Mouse (Mus musculus) bone marrow macrophage, adult 2 months (primary cell): Measurements from ENCODE around the gene Tbccd1. TPM values are rescaled to one million over a fixed set of nuclear protein-coding genes. Genes with fewer than 3 reads are reported as not detected.

Experiments used
- H3K27ac ChIP-seq: 2 replicates; pipeline ENCODE4 v1.5.1; 2012; ENCODE audit warnings: low read depth, low read length; ENCODE audit not compliant: insufficient read depth
- H3K4me1 ChIP-seq: 2 replicates; pipeline ENCODE4 v1.6.1; 2012; ENCODE audit warnings: low read length; ENCODE audit not compliant: control insufficient read depth, insufficient read depth
- H3K4me3 ChIP-seq: 2 replicates; pipeline ENCODE4 v1.5.1; 2012; ENCODE audit warnings: mild to moderate bottlenecking, low read length, moderate library complexity; ENCODE audit not compliant: insufficient read depth
- CTCF ChIP-seq: IDR thresholded peaks from 2 replicates; pipeline ENCODE4 v1.5.1; 2012; ENCODE audit warnings: low read depth, mild to moderate bottlenecking, low read length, moderate library complexity
- POLR2A ChIP-seq: IDR thresholded peaks from 2 replicates; pipeline ENCODE4 v1.6.1; 2012; ENCODE audit warnings: mild to moderate bottlenecking, low read depth, low read length, borderline replicate concordance
- polyA plus RNA-seq: library from polyadenylated mRNA; stranded (reverse); fragments of >200 nt; gene quantifications from 2 replicates; pipeline ENCODE4 v1.2.4, GENCODE M21; 2012; ENCODE audit not compliant: missing spikeins, insufficient read depth, insufficient read length

Gene Tbccd1
- polyA plus RNA-seq, 1 experiment = 16.1 TPM

GRCm38 (mm10) chr16:22886726-22887125 lies 29.3 kb upstream of the Tbccd1 start:
- TF ChIP-seq CTCF (no peak), POLR2A (no peak)
- Histone ChIP-seq H3K4me3 (no peak overlapping the region), H3K4me1 (no peaks in the 10 kb centered on the region), H3K27ac (no peak overlapping the region)

- no peak for TF ChIP-seq POLR2A
- Histone ChIP-seq H3K27ac (no peak overlapping the region), H3K4me1 (no peaks in the 10 kb centered on the region), H3K4me3 (no peak overlapping the region)
Measured at GRCm38 (mm10) chr16:22885356-22885755, 27.9 kb upstream of the Tbccd1 start.

GRCm38 (mm10) chr16:22883441-22883840 lies 26.0 kb upstream of the Tbccd1 start:
- TF ChIP-seq POLR2A (no peak), CTCF (no peak)
- Histone ChIP-seq H3K4me1 (no peaks in the 10 kb centered on the region), H3K4me3 (no peak overlapping the region), H3K27ac (no peak overlapping the region)

- Histone ChIP-seq H3K4me3 (no peak overlapping the region), H3K4me1 (no peaks in the 10 kb centered on the region), H3K27ac (no peak overlapping the region)
- TF ChIP-seq POLR2A (no peak), CTCF (no peak)
Measured at GRCm38 (mm10) chr16:22881487-22881886, 24.0 kb upstream of the Tbccd1 start.

GRCm38 (mm10) chr16:22880900-22881299 lies 23.4 kb upstream of the Tbccd1 start:
- Histone ChIP-seq H3K27ac (no peak overlapping the region), H3K4me3 (no peak overlapping the region), H3K4me1 (no peaks in the 10 kb centered on the region)
- TF ChIP-seq CTCF = no peak
- no peak for TF ChIP-seq POLR2A

GRCm38 (mm10) chr16:22879945-22880595 lies 22.6 kb upstream of the Tbccd1 start:
- Histone ChIP-seq H3K4me3 (no peak overlapping the region), H3K4me1 (no peaks in the 10 kb centered on the region), H3K27ac (no peak overlapping the region)
- TF ChIP-seq POLR2A (no peak), CTCF (no peak)

GRCm38 (mm10) chr16:22878716-22879115 lies 21.2 kb upstream of the Tbccd1 start:
- H3K4me1 ChIP-seq = no peaks in the 10 kb centered on the region
- H3K27ac ChIP-seq = no peak overlapping the region
- H3K4me3 ChIP-seq = no peak overlapping the region
- no peak for TF ChIP-seq POLR2A
- no peak for TF ChIP-seq CTCF

- H3K27ac ChIP-seq = no peak overlapping the region
- no peaks in the 10 kb centered on the region for H3K4me1 ChIP-seq
- H3K4me3 ChIP-seq = no peak overlapping the region
- TF ChIP-seq POLR2A = no peak
- TF ChIP-seq CTCF = no peak
Measured at GRCm38 (mm10) chr16:22877660-22878390, 20.4 kb upstream of the Tbccd1 start.

GRCm38 (mm10) chr16:22876218-22877043 lies 19.0 kb upstream of the Tbccd1 start:
- no peak overlapping the region for H3K4me3 ChIP-seq
- H3K27ac ChIP-seq = no peak overlapping the region
- H3K4me1 ChIP-seq = no peaks in the 10 kb centered on the region
- TF ChIP-seq CTCF = no peak
- no peak for TF ChIP-seq POLR2A

- no peaks in the 10 kb centered on the region for H3K4me1 ChIP-seq
- no peak overlapping the region for H3K27ac ChIP-seq
- TF ChIP-seq POLR2A (no peak), CTCF (no peak)
- no peak overlapping the region for H3K4me3 ChIP-seq
Measured at GRCm38 (mm10) chr16:22873369-22873768, 15.9 kb upstream of the Tbccd1 start.
